Mouse (Mus musculus) left cerebral cortex, postnatal 10 days (tissue): ENCODE data around the gene Pced1b. TPM values are rescaled to one million over a fixed set of nuclear protein-coding genes. Genes with fewer than 3 reads are reported as not detected.

Experiments used
- DNase-seq, 2 experiments: peaks; one replicate each; pipeline ENCODE4 v3.0.0; 2021 to 2022; ENCODE audit warnings: low spot score in 2 of 2, mixed read lengths in 1 of 2; ENCODE audit errors: extremely low spot score in 1 of 2
- intact Hi-C: fragments of 180-260 bp; cut with DNase I; formaldehyde crosslinking; loops from one replicate; pipeline ENCODE4 v1.15.1; 2025
- total RNA-seq, 2 experiments: library from RNA; stranded (reverse); gene quantifications; 2 replicates each; pipeline ENCODE4 v1.2.3; 2021

Pced1b gene
- total RNA-seq, 2 experiments from 2014 or later = 7.0 to 7.2 TPM

DNA sequence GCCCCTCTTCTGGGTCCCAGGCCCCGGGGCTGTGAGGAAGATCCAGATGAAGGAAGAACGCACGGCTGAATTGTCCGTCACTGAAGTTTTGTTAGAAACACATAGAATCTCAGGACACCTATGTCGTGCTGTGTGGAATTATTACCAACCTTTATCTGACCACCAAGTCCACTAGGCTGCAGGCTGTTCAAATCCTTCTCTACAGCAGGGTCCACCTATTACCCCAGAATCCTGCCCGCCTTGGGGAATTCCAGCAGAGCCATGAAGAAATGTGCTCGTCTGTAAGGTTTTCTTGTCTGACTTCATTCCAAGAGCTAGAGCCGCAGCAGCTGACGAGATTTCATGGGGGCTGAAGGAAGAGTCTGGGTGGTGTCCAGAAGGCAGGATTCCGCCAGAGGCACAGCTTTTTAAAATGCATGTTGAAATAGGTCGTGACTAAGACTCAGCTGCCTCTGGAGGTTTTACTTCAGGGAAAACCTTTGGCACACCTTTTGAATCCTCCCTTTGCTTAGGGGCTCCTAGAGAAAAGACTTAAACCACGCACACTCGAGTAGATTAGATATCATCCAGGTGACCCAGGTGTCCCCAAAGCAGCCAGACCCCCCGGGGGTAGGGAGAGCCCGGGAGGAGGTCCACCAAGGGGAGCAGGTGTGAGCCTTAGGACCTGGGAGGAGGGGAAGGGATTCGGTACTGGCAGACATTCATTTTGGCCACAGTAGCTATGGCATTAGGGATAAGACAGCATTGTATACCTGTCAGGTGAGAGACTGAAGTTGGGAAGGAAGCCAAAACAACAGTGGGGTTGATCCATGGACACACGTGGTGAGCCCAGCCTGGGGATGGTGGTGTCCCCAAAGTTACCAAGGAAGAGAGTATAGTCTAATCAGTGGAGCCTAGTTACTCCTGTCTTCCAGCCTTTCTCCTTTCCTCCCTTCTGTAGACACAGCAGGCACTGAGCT lies 160.9 kb downstream of the Pced1b start:
- peak in 1 of 2 experiments; percentile 11 for DNase-seq

DNA sequence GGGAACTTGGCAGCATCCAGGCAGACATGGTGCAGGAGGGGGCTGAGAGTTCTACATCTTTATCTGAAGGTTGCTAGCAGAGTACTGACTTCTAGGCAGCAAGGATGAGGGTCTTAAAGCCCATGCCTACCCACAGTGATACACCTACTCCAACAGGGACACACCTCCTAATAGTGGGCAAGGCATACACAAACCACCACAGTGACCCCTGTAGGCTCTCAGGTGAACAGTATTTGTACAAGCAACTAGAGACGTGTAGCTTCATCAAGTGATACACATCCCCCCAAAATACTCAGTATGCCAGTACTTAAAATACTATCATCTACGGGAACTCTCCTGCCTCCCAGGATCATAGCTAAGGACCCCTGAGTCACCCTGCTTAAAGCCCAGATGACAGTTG lies 164.2 kb downstream of the Pced1b start:
- DNase-seq = no peak
- intact Hi-C loops = no loop called here

More for the DNA sequence above, 160.9 kb downstream of the Pced1b start:
- intact Hi-C loops = no loop called here

- intact Hi-C loops = no loop called here
- no peak for DNase-seq
Measured at GRCm38 (mm10) chr15:97411671-97412070, 164.8 kb downstream of the Pced1b start.

DNA sequence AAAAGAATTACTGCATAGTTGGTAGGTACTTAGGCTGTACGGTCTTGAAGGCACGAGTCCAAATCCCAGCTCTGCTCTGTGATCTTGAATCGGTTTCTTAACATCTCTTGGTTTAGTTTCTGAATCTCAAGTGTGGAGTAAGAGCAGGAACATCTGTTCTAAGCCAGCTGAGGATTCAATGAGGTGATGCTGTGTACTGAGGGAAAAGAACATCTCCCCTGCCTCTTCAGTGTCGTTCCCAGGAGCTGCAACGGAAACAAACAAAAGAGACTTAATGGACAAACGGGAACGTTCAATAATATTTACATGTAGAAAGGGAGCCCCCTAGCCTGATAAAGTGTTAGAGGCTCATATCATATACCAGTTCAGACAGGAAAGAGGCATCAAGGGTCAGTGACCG lies 165.4 kb downstream of the Pced1b start:
- DNase-seq = no peak
- intact Hi-C loops = no loop called here

GRCm38 (mm10) chr15:97412861-97413260 lies 166.0 kb downstream of the Pced1b start:
- intact Hi-C loops = no loop called here
- peak in 1 of 2 experiments; percentile 40 for DNase-seq

DNA sequence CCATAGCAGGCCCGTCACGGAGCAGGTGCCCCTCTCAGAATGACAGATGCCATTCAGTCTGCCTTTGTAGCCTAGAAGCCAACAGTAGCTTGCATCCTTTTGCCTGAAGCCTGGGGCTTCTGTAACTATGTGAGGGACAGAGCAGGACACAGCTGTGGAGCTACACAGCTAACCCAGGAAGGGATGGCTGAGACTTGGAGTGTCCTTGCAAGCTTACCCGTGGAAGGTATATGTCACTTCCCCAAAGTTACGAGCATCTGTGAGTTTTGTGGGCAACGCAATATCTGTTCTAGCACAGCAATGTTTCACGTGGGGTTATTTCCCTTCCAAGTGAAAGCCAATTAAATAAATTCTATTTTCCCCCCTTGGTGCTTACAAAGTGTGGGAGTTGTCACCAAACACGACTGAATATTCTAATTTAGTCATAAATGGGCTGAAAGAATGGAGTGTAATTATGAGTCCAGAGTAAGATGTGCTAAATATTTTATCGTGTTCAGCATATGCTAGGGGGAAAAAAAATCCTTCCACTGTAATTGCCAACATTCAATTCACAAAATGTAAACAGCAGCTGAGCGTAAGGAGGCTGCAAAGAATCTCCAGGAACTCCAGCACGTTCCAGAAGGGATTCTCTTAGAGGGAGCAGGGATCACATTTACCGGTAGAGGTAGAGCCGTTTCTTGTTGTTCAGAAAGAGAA lies 168.0 kb downstream of the Pced1b start:
- peak in 1 of 2 experiments; percentile 11 for DNase-seq
- intact Hi-C loops = no loop called here

GRCm38 (mm10) chr15:97415426-97415946 lies 168.6 kb downstream of the Pced1b start:
- no peak for DNase-seq
- intact Hi-C loops = no loop called here

GRCm38 (mm10) chr15:97420292-97420691 lies 173.4 kb downstream of the Pced1b start:
- DNase-seq = no peak
- intact Hi-C loops = no loop called here

DNA sequence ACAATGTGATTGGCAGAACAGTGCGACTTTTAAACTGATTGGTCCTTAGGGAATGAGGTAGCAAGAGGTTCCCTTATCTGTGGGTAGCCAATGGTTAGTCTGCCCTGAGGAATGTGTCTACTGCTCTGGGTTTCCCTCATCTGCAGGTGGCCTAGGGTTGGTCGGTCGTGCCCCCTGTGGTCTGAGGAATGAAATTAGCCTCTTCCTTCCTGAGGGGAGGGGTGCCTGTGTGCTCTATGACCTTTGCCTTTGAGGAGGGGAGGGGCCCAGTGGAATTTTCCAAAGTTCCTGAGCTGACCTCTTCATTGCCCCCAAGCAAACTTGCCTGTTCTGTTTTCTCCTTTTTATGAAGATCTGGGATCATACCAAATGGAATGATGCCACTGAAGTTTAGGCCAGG lies 174.6 kb downstream of the Pced1b start:
- intact Hi-C loops = no loop called here
- DNase-seq = no peak

GRCm38 (mm10) chr15:97422212-97422944 lies 175.5 kb downstream of the Pced1b start:
- intact Hi-C loops = no loop called here
- DNase-seq = no peak

DNA sequence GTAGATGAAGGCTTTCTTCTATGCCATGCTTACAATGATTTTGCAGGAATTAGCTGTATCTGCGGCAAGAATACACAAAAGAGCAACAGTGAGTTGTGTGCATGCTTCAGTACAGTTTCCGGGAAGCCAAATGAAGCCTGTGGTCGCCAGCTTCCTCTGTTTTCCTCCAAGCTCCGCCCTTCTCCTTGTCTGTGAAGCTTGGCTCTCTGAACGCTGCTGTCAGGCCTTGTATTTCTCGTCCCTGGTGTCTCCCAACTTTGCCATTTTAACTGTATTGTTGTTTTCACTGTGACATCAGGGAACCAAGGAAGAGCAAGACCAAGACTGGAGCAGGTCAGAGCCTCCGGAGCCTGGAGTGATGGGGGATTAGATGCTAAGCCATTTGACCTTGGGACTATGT lies 177.5 kb downstream of the Pced1b start:
- intact Hi-C loops = no loop called here

DNA sequence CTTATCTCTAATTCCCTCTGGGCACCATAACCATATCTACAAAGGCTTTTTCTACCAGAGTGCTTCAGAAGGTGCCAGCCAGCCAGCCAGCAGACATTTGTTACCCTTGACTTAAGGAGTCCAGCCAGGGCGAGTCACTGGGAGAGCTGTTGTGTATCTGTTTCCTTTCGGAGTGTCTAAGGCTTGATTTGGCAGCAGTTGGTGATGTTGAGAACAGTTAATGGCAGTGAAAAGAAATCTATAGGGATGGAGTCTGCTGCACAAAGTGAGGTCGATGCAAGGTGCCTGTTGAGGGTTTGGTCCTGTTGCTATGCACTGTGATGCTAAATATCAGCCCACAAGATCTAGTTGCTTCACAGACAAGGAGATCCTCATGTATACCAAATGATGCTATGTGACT lies 178.1 kb downstream of the Pced1b start:
- no peak for DNase-seq
- intact Hi-C loops = no loop called here

More for the DNA sequence above, 177.5 kb downstream of the Pced1b start:
- no peak for DNase-seq

DNA sequence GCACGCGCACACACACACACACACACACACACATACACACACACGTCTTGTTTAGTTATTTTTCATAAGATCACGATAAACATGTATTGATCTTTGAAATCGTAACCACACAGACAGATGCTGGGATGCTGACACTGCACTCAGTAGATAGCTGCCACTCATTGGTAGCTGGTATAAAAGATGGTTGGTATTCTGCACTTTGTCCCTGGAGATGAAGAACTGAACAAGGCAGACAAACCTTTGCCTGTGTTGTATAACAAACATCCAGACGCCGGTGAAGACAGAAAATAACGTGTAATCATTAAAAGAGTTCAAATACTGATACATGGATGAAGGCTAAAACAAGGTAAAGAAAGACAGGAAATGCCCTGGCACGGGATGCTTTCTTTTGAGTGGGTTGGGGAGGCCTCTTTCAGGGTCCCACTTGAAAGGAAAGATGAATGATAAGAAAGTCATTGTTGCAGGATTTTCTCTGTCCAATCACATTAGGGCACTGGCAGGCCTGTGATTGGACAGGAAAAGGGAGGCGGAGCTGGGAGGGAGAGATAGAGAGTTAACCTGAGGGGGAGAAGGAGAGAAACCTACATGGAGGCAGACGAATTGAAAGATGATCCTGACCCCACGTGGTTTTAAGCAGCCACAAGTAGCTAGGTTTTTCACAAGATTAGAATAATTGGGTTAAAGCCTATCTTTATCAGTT lies 182.4 kb downstream of the Pced1b start:
- intact Hi-C loops = no loop called here
- DNase-seq = no peak

DNA sequence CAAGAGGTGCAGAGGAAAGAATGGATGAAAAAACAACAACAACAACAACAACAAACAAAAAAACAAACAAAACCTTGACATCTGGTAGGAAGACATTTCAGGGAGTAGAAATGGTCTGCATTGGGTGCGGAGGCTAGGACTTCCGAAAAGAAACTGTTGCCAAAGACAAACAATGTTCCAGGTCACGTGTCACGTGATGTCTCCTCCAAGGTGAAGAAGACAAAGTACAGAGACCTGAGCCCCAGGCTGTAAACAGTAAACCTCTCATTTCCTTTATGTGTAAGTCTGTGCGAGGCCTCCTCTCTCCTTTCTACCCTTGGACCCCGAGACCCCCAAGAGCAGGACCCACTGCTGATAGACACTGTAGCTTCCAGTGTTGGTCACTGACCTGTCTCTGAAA lies 184.6 kb downstream of the Pced1b start:
- intact Hi-C loops = no loop called here
- DNase-seq = no peak

GRCm38 (mm10) chr15:97432221-97432620 lies 185.3 kb downstream of the Pced1b start:
- no peak for DNase-seq
- intact Hi-C loops = no loop called here
